Mouse (Mus musculus): ENCODE results near the gene Lrpap1. TPM values are rescaled to one million over a fixed set of nuclear protein-coding genes. Genes with fewer than 3 reads are reported as not detected.

Gene Lrpap1
- polyA plus RNA-seq, 1 experiment from 2014 or later: 142 TPM

GRCm38 (mm10) chr5:35084913-35085312 is 20.7 kb downstream of the Lrpap1 start:
- Histone ChIP-seq H3K4me3 (no peak overlapping the region), H3K4me2 (no peak overlapping the region), H3K9ac (no peak overlapping the region), H3K27me3 (replicated peaks) (peaks cover 11% of the 10 kb centered on the region), H3K4me1 (replicated peaks) (peaks cover 10% of the 10 kb centered on the region), H3K27ac (ENCODE audit: poor library complexity, severe bottlenecking) (no peak overlapping the region), H3K9me3 (replicated peaks) (no peaks in the 10 kb centered on the region), H3K36me3 (no peaks in the 10 kb centered on the region)
- no peak for ATAC-seq (ENCODE audit: insufficient number of reproducible peaks, low FRiP score)
- 71% methylated on average over 3 of the region's 3 CpGs for WGBS

- Histone ChIP-seq H3K9me3 (replicated peaks) (no peaks in the 10 kb centered on the region), H3K27ac (ENCODE audit: poor library complexity, severe bottlenecking) (no peak overlapping the region), H3K4me1 (replicated peaks) (peaks cover 16% of the 10 kb centered on the region), H3K36me3 (peaks cover 27% of the 10 kb centered on the region), H3K4me2 (no peak overlapping the region), H3K4me3 (no peak overlapping the region), H3K27me3 (replicated peaks) (peaks cover 36% of the 10 kb centered on the region), H3K9ac (no peak overlapping the region; the same call in 1 of the 2 replicates)
- ATAC-seq (ENCODE audit: insufficient number of reproducible peaks, low FRiP score): no peak
- WGBS: 40% methylated on average over 18 of the region's 18 CpGs
Measured at GRCm38 (mm10) chr5:35079101-35079500, 26.5 kb downstream of the Lrpap1 start.

GRCm38 (mm10) chr5:35076369-35076768 is 29.2 kb downstream of the Lrpap1 start:
- Histone ChIP-seq H3K4me3 (no peak overlapping the region), H3K9me3 (replicated peaks) (no peaks in the 10 kb centered on the region), H3K27ac (ENCODE audit: poor library complexity, severe bottlenecking) (no peak overlapping the region), H3K4me2 (no peak overlapping the region), H3K4me1 (replicated peaks) (peaks cover 15% of the 10 kb centered on the region), H3K36me3 (peaks cover 27% of the 10 kb centered on the region), H3K9ac (no peak overlapping the region), H3K27me3 (replicated peaks) (peaks cover 36% of the 10 kb centered on the region)
- no peak for ATAC-seq (ENCODE audit: insufficient number of reproducible peaks, low FRiP score)
- 78% methylated on average over 1 of the region's 1 CpGs for WGBS

GRCm38 (mm10) chr5:35073992-35074391 is 31.6 kb downstream of the Lrpap1 start:
- Histone ChIP-seq H3K4me2 (no peak overlapping the region), H3K4me3 (no peak overlapping the region), H3K9me3 (replicated peaks) (no peaks in the 10 kb centered on the region), H3K36me3 (peaks cover 27% of the 10 kb centered on the region), H3K27ac (ENCODE audit: poor library complexity, severe bottlenecking) (no peak overlapping the region), H3K4me1 (replicated peaks) (0 out of 2 replicates have a peak, but pooled peaks cover 5% of the 10 kb centered on the region), H3K27me3 (replicated peaks) (peaks cover 18% of the 10 kb centered on the region), H3K9ac (no peak overlapping the region)
- peak; percentile 24; the same call in 1 of the 2 replicates for ATAC-seq (ENCODE audit: insufficient number of reproducible peaks, low FRiP score)
- 52% methylated on average over 9 of the region's 9 CpGs for WGBS

GRCm38 (mm10) chr5:35073235-35073634 is 32.3 kb downstream of the Lrpap1 start:
- Histone ChIP-seq H3K36me3 (peaks cover 23% of the 10 kb centered on the region), H3K9me3 (replicated peaks) (no peaks in the 10 kb centered on the region), H3K27ac (ENCODE audit: poor library complexity, severe bottlenecking) (no peak overlapping the region), H3K4me1 (replicated peaks) (0 out of 2 replicates have a peak, but pooled peaks cover 5% of the 10 kb centered on the region), H3K4me3 (no peak overlapping the region), H3K4me2 (no peak overlapping the region), H3K27me3 (replicated peaks) (peaks cover 11% of the 10 kb centered on the region), H3K9ac (no peak overlapping the region)
- 59% methylated on average over 11 of the region's 11 CpGs for WGBS
- no peak for ATAC-seq (ENCODE audit: insufficient number of reproducible peaks, low FRiP score)

GRCm38 (mm10) chr5:35071855-35072254 is 33.7 kb downstream of the Lrpap1 start:
- no peaks in the 10 kb centered on the region for H3K9me3 ChIP-seq (replicated peaks)
- no peak overlapping the region for H3K9ac ChIP-seq
- WGBS: 84% methylated on average over 6 of the region's 6 CpGs
- H3K27me3 ChIP-seq (replicated peaks): 0 out of 2 replicates have a peak, but pooled peaks cover 7% of the 10 kb centered on the region
- H3K36me3 ChIP-seq: peaks cover 14% of the 10 kb centered on the region
- ATAC-seq (ENCODE audit: insufficient number of reproducible peaks, low FRiP score): no peak
- no peak overlapping the region for H3K4me2 ChIP-seq
- H3K4me1 ChIP-seq (replicated peaks): 0 out of 2 replicates have a peak, but pooled peaks cover 5% of the 10 kb centered on the region
- H3K27ac ChIP-seq (ENCODE audit: poor library complexity, severe bottlenecking): no peak overlapping the region
- no peak overlapping the region for H3K4me3 ChIP-seq

GRCm38 (mm10) chr5:35070953-35071352 is 34.6 kb downstream of the Lrpap1 start:
- Histone ChIP-seq H3K27me3 (replicated peaks) (0 out of 2 replicates have a peak, but pooled peaks cover 4% of the 10 kb centered on the region), H3K9me3 (replicated peaks) (no peaks in the 10 kb centered on the region), H3K27ac (ENCODE audit: poor library complexity, severe bottlenecking) (no peak overlapping the region), H3K4me1 (replicated peaks) (0 out of 2 replicates have a peak, but pooled peaks cover 5% of the 10 kb centered on the region), H3K4me2 (no peak overlapping the region), H3K9ac (no peak overlapping the region), H3K36me3 (peaks cover 10% of the 10 kb centered on the region; the same call in 1 of the 2 replicates), H3K4me3 (no peak overlapping the region)
- WGBS: 65% methylated on average over 7 of the region's 7 CpGs
- ATAC-seq (ENCODE audit: insufficient number of reproducible peaks, low FRiP score): no peak

- H3K9me3 ChIP-seq (replicated peaks): no peaks in the 10 kb centered on the region
- H3K27me3 ChIP-seq (replicated peaks): 0 out of 2 replicates have a peak, but pooled peaks cover 4% of the 10 kb centered on the region
- H3K36me3 ChIP-seq: peaks cover 5% of the 10 kb centered on the region; the same call in 1 of the 2 replicates
- WGBS: 79% methylated on average over 8 of the region's 8 CpGs
- 0 out of 2 replicates have a peak, but pooled peaks cover 5% of the 10 kb centered on the region for H3K4me1 ChIP-seq (replicated peaks)
- H3K9ac ChIP-seq: no peak overlapping the region
- no peak for ATAC-seq (ENCODE audit: insufficient number of reproducible peaks, low FRiP score)
- H3K4me3 ChIP-seq: no peak overlapping the region
- H3K27ac ChIP-seq (ENCODE audit: poor library complexity, severe bottlenecking): no peak overlapping the region
- no peak overlapping the region for H3K4me2 ChIP-seq
Measured at GRCm38 (mm10) chr5:35070314-35070713, 35.3 kb downstream of the Lrpap1 start.

GRCm38 (mm10) chr5:35069841-35070240 is 35.7 kb downstream of the Lrpap1 start:
- Histone ChIP-seq H3K4me1 (replicated peaks) (0 out of 2 replicates have a peak, but pooled peaks cover 5% of the 10 kb centered on the region), H3K4me2 (no peak overlapping the region), H3K27ac (ENCODE audit: poor library complexity, severe bottlenecking) (no peak overlapping the region), H3K36me3 (peaks cover 8% of the 10 kb centered on the region; the same call in 1 of the 2 replicates), H3K9ac (no peak overlapping the region), H3K4me3 (no peak overlapping the region), H3K27me3 (replicated peaks) (0 out of 2 replicates have a peak, but pooled peaks cover 4% of the 10 kb centered on the region), H3K9me3 (replicated peaks) (no peaks in the 10 kb centered on the region)
- ATAC-seq (ENCODE audit: insufficient number of reproducible peaks, low FRiP score): no peak
- WGBS: 84% methylated on average over 2 of the region's 2 CpGs

- no peak overlapping the region for H3K4me3 ChIP-seq
- H3K27ac ChIP-seq (ENCODE audit: poor library complexity, severe bottlenecking): peak overlapping the region; percentile 69
- no peak overlapping the region for H3K9ac ChIP-seq
- H3K27me3 ChIP-seq (replicated peaks): peaks cover 38% of the 10 kb centered on the region
- no peak overlapping the region for H3K4me2 ChIP-seq
- H3K9me3 ChIP-seq (replicated peaks): no peaks in the 10 kb centered on the region
- ATAC-seq (ENCODE audit: insufficient number of reproducible peaks, low FRiP score): no peak
- WGBS: 41% methylated on average over 3 of the region's 3 CpGs
- 0 out of 2 replicates have a peak, but pooled peaks cover 3% of the 10 kb centered on the region for H3K36me3 ChIP-seq
- peaks cover 33% of the 10 kb centered on the region for H3K4me1 ChIP-seq (replicated peaks)
Measured at GRCm38 (mm10) chr5:35060098-35060497, 45.5 kb downstream of the Lrpap1 start.

- no peak for ATAC-seq (ENCODE audit: insufficient number of reproducible peaks, low FRiP score)
- H3K9ac ChIP-seq: 0 out of 2 replicates have a peak overlapping the region, but pooled peaks have one; percentile 79
- peaks cover 44% of the 10 kb centered on the region for H3K27me3 ChIP-seq (replicated peaks)
- H3K4me1 ChIP-seq (replicated peaks): peaks cover 33% of the 10 kb centered on the region
- H3K27ac ChIP-seq (ENCODE audit: poor library complexity, severe bottlenecking): no peak overlapping the region
- H3K4me2 ChIP-seq: peak overlapping the region; percentile 93
- peak overlapping the region; percentile 67; the same call in 1 of the 2 replicates for H3K4me3 ChIP-seq
- H3K9me3 ChIP-seq (replicated peaks): no peaks in the 10 kb centered on the region
- 57% methylated on average over 1 of the region's 1 CpGs for WGBS
- no peaks in the 10 kb centered on the region for H3K36me3 ChIP-seq
Measured at GRCm38 (mm10) chr5:35058216-35058615, 47.4 kb downstream of the Lrpap1 start.

- H3K4me2 ChIP-seq: peak overlapping the region; percentile 93
- no peaks in the 10 kb centered on the region for H3K36me3 ChIP-seq
- H3K27me3 ChIP-seq (replicated peaks): peaks cover 47% of the 10 kb centered on the region
- no peak overlapping the region for H3K27ac ChIP-seq (ENCODE audit: poor library complexity, severe bottlenecking)
- H3K4me1 ChIP-seq (replicated peaks): peaks cover 33% of the 10 kb centered on the region
- H3K9me3 ChIP-seq (replicated peaks): no peaks in the 10 kb centered on the region
- peak overlapping the region; percentile 67 for H3K4me3 ChIP-seq
- no peak for ATAC-seq (ENCODE audit: insufficient number of reproducible peaks, low FRiP score)
- 34% methylated on average over 4 of the region's 4 CpGs for WGBS
- peak overlapping the region; percentile 79 for H3K9ac ChIP-seq
Measured at GRCm38 (mm10) chr5:35057582-35057981, 48.0 kb downstream of the Lrpap1 start.
